Mouse (Mus musculus) small intestine, adult 2 months (tissue): ENCODE measurements at regions not wholly inside any gene's neighbourhood (a gene's known extent, or its start where the extent isn't known, plus 50 kb on each side); places are given as distances from the start of the nearest gene placed in this dataset.

ENCODE experiments used
- H3K27ac ChIP-seq: fragments of 200-500 bp; 2 replicates; pipeline ENCODE4 v1.5.1; 2012; ENCODE audit warnings: low read depth, low read length, control low read depth, inconsistent platforms; ENCODE audit not compliant: insufficient read depth
- H3K27me3 ChIP-seq: fragments of 200-500 bp; 2 replicates; pipeline ENCODE4 v1.6.1; 2012; ENCODE audit warnings: mild to moderate bottlenecking, moderate library complexity, low read length, inconsistent platforms; ENCODE audit not compliant: control insufficient read depth, insufficient read depth
- H3K36me3 ChIP-seq: fragments of 200-500 bp; 2 replicates; pipeline ENCODE4 v1.6.1; 2012; ENCODE audit warnings: mild to moderate bottlenecking, low read length, control low read depth, inconsistent platforms; ENCODE audit not compliant: control insufficient read depth, insufficient read depth
- H3K4me1 ChIP-seq: fragments of 200-500 bp; 2 replicates; pipeline ENCODE4 v1.6.1; 2012; ENCODE audit warnings: low read length, inconsistent platforms, mixed read lengths; ENCODE audit not compliant: control insufficient read depth, insufficient read depth, insufficient read length
- H3K4me3 ChIP-seq: fragments of 200-500 bp; 2 replicates; pipeline ENCODE4 v1.5.1; 2012; ENCODE audit warnings: low read depth, mild to moderate bottlenecking, control low read depth, inconsistent platforms, low read length, moderate library complexity
- CTCF ChIP-seq: fragments of 200-500 bp; IDR thresholded peaks from 2 replicates; pipeline ENCODE4 v1.5.1; 2012; ENCODE audit warnings: low read depth, mild to moderate bottlenecking, control low read depth, inconsistent platforms, low read length, moderate library complexity, mixed read lengths; ENCODE audit not compliant: insufficient replicate concordance, insufficient read length; ENCODE audit errors: extremely low read depth
- POLR2A ChIP-seq: fragments of 200-500 bp; IDR thresholded peaks from 2 replicates; pipeline ENCODE4 v1.6.1; 2012; ENCODE audit warnings: low read depth, mild to moderate bottlenecking, control low read depth, inconsistent platforms, low read length, moderate library complexity
- WGBS: fragments of 180-500 bp; shearing (Covaris S2); methylation state at CpG from one replicate; pipeline ENCODE4 v1.1.7; 2018; 5-methylcytosine and 5-hydroxymethylcytosine counted together

DNA sequence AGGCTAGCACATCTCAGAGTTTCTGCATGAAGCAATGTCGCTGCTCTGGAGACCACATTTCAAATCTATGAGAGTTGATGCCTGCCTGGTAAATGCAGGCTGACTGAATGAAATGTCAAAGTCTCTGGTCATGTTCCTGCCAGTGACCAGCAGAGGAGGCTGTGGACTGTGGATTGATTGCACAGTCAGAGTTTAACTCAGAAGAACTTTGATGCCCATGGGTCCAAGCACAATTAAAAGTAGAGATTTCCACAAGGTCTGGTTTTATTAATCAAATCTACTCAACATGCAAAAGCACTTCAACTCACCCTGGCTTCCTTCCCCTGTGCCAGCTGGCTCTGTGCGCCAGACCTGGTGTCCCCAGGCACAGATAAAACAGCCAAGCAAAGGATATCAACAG, 81.3 kb downstream of the Hsd17b3 start:
- 69% methylated on average over 2 of the region's 2 CpGs for WGBS
- no peak overlapping the region for H3K4me3 ChIP-seq
- no peaks in the 10 kb centered on the region for H3K36me3 ChIP-seq
- H3K27me3 ChIP-seq, result no peaks in the 10 kb centered on the region
- no peaks in the 10 kb centered on the region; the same call in 1 of the 2 replicates for H3K4me1 ChIP-seq
- no peak overlapping the region for H3K27ac ChIP-seq
- TF ChIP-seq POLR2A (no peak), CTCF (no peak)

DNA sequence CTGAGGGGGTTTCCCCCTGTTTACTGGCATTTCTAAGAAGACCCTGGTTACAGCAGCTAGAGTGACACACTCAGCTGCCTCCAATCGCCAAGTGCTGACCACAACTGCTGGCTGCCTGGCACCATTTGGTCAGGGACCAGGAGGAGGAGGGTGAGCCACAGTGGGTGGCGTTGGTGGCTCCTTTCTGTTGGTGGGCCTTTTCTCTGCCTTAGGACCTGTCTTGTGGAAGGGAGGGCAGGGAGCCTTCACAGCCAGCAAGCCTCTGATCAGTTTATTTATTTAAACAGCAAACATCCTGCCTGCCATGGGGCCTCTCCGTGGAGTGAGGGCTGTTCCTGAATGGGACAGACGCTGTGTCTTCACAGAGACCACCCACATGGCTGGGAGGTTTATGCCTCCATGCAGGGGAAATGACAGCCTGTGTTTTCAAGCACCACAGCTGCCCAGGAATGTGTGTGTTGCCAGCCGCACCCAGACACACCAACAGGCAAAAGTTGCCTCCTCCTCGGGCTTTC, 86.0 kb downstream of the Hsd17b3 start:
- 35% methylated on average over 6 of the region's 6 CpGs for WGBS
- Histone ChIP-seq H3K36me3 (no peaks in the 10 kb centered on the region), H3K4me3 (no peak overlapping the region), H3K27ac (0 out of 2 replicates have a peak overlapping the region, but pooled peaks have one; percentile 2), H3K4me1 (no peaks in the 10 kb centered on the region; the same call in 1 of the 2 replicates), H3K27me3 (no peaks in the 10 kb centered on the region)
- TF ChIP-seq CTCF, result no peak
- no peak for TF ChIP-seq POLR2A

- H3K4me1 ChIP-seq, result no peaks in the 10 kb centered on the region; the same call in 1 of the 2 replicates
- H3K4me3 ChIP-seq, result no peak overlapping the region
- 0 out of 2 replicates have a peak overlapping the region, but pooled peaks have one; percentile 12 for H3K27ac ChIP-seq
- TF ChIP-seq POLR2A (no peak), CTCF (no peak)
- no peaks in the 10 kb centered on the region for H3K36me3 ChIP-seq
- no peaks in the 10 kb centered on the region for H3K27me3 ChIP-seq
- WGBS, result 76% methylated on average over 6 of the region's 6 CpGs
Measured at GRCm38 (mm10) chr13:64000303-64000702, 88.7 kb downstream of the Hsd17b3 start.

- Histone ChIP-seq H3K4me1 (no peaks in the 10 kb centered on the region; the same call in 1 of the 2 replicates), H3K27me3 (no peaks in the 10 kb centered on the region), H3K36me3 (no peaks in the 10 kb centered on the region), H3K4me3 (no peak overlapping the region), H3K27ac (no peak overlapping the region)
- TF ChIP-seq POLR2A, result no peak
- TF ChIP-seq CTCF, result no peak
- WGBS, result 62% methylated on average over 10 of the region's 10 CpGs
Measured at GRCm38 (mm10) chr13:63998647-63999046, 90.4 kb downstream of the Hsd17b3 start.

DNA sequence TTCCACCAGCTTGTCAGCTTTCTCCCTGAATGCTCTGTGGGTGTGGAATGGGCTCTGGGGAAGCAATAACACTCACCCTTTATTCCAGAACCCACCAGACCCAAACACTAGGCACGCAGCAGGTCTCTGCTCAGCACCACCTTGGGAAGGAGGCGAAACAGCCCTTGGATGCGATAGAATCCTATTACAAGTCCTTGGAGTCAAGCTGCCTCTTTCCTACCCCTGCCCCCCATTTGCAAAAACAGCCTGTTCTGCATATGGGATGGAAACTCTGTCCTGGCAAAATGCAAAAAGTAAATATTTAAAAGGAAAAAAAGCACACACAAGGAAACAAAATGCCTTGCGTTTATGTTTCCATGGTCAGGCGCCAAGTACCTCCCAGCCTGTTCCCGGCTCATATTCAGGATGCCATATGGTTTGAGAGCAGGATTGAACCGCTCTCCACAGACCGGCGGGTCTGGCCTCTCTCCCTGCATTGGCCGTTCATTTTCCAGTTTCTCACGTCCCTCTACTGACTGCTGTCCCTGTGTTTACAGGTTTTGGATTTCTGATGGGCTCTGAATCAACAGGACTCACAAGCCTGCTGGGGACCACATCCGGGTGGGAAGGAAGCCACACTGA, 95.1 kb downstream of the Hsd17b3 start:
- H3K27ac ChIP-seq, result peak overlapping the region; percentile 76
- WGBS, result 69% methylated on average over 12 of the region's 12 CpGs

DNA sequence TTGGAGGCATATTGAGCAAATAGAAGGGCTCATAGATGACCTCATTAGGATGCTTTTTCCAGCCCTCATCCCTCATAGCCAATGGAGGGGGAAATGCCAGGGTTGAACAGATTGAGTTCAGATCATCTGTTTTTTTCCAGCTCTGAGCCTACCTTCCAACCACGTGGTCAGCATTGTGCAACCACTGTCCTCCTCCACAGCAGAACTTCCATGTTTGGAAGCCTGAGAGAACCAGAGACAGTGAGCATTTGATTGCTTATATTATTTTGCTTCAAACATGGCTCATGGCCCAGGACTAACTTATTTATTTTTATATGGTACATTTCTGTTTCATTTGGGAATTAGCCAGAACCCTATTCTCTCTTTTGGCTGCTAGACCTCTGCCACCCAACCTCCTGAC, 96.0 kb downstream of the Hsd17b3 start:
- no peaks in the 10 kb centered on the region for H3K36me3 ChIP-seq
- H3K27me3 ChIP-seq, result no peaks in the 10 kb centered on the region
- H3K27ac ChIP-seq, result peak overlapping the region; percentile 76; the same call in 1 of the 2 replicates
- no peak overlapping the region for H3K4me3 ChIP-seq
- WGBS, result 34% methylated on average over 1 of the region's 1 CpGs
- no peaks in the 10 kb centered on the region; the same call in 1 of the 2 replicates for H3K4me1 ChIP-seq
- TF ChIP-seq POLR2A (no peak), CTCF (no peak)

More for the DNA sequence above, 95.1 kb downstream of the Hsd17b3 start:
- Histone ChIP-seq H3K4me3 (no peak overlapping the region), H3K36me3 (no peaks in the 10 kb centered on the region), H3K27me3 (no peaks in the 10 kb centered on the region), H3K4me1 (no peaks in the 10 kb centered on the region; the same call in 1 of the 2 replicates)
- TF ChIP-seq POLR2A (no peak), CTCF (no peak)

GRCm38 (mm10) chr13:63990480-63990958, 98.5 kb downstream of the Hsd17b3 start:
- TF ChIP-seq POLR2A, result no peak
- no peak for TF ChIP-seq CTCF
- Histone ChIP-seq H3K27me3 (no peaks in the 10 kb centered on the region), H3K27ac (peak overlapping the region; percentile 35; the same call in 1 of the 2 replicates), H3K4me1 (peaks cover 2% of the 10 kb centered on the region; the same call in 1 of the 2 replicates), H3K4me3 (no peak overlapping the region), H3K36me3 (no peaks in the 10 kb centered on the region)
- WGBS, result 22% methylated on average over 8 of the region's 8 CpGs
